Mouse (Mus musculus): ENCODE results near the gene Snapc1.

DNA sequence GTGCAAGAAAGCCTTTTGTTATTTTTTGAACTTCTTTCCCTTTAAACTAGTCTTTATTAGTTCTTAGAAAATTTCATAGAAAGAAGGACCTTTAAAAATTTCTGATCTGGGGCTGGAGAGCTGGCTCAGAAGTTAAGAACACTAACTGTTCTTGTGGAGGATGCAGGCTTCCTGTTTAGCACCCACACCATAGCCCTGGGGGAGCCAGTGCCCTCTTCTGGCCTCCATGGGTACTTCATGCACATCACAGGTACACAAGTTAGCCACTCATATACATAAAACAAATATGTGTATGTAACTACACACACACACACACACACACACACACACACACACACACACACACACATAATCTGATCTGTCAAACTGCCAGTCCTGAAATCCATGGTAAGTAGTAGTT lies 25.3 kb downstream of the Snapc1 start:
- TF ChIP-seq FOSL1 (IDR thresholded peaks at IDR 0.05; ENCODE audit: insufficient read depth, low read length, poor library complexity, severe bottlenecking) (no peak), USF1 (IDR thresholded peaks at IDR 0.05; ENCODE audit: low read depth) (no peak), CTCF (IDR thresholded peaks at IDR 0.05; ENCODE audit: control insufficient read depth, insufficient read depth, insufficient read length) (no peak), MYOG (IDR thresholded peaks at IDR 0.05; ENCODE audit: control insufficient read depth, extremely low read depth, insufficient read length) (no peak), MAX (IDR thresholded peaks at IDR 0.05) (no peak)
